Mouse (Mus musculus): Measurements from ENCODE around the gene Gm20219. TPM values are rescaled to one million over a fixed set of nuclear protein-coding genes. Genes with fewer than 3 reads are reported as not detected.

Gm20219 gene
- 1 to 10 TPM; 2.5 to 4.0 TPM for total RNA-seq (2021)
- long read RNA-seq, experiment 1, result 0 reads
- long read RNA-seq, experiment 2, partial matches to known transcripts, result 1 of 2 reads
- long read RNA-seq, experiment 2, other reads (novel, unspliced or antisense), result 1 of 2 reads

- no peak within 1 kb of the TSS for H3K27ac ChIP-seq
- no peak for TF ChIP-seq CTCF (IDR thresholded peaks at IDR 0.05)
- DNase-seq (ENCODE audit: extremely low spot score in 1 of 2, low spot score in 2 of 2), result no peak
- intact Hi-C loops (cut with DNase I), result loop anchor here (1.0 to 5.0 kb wide), 2 partner anchors 77 to 192 kb away; partner anchors contain the start of gene Ptprs
- H3K4me3 ChIP-seq, result no peak within 1 kb of the TSS
Observed at GRCm38 (mm10) chr17:56554122-56554551, at the start of gene Gm20219. Gene Gm20219 (minus strand): TSS chr17:56554387.

GRCm38 (mm10) chr17:56604070-56604380 is 49.8 kb upstream of the Gm20219 start:
- intact Hi-C loops (cut with DNase I), result no loop called here
- no peak overlapping the region for H3K4me3 ChIP-seq
- H3K27ac ChIP-seq, result no peak overlapping the region
- TF ChIP-seq CTCF (IDR thresholded peaks at IDR 0.05), result no peak
- DNase-seq (ENCODE audit: extremely low spot score in 1 of 2, low spot score in 2 of 2), result no peak

- DNase-seq (ENCODE audit: extremely low spot score in 1 of 2, low spot score in 2 of 2), result no peak
- intact Hi-C loops (cut with DNase I), result no loop called here
- H3K4me3 ChIP-seq, result no peak overlapping the region
- no peak for TF ChIP-seq CTCF (IDR thresholded peaks at IDR 0.05)
- no peak overlapping the region for H3K27ac ChIP-seq
Observed at GRCm38 (mm10) chr17:56603186-56604069, 49.2 kb upstream of the Gm20219 start.

GRCm38 (mm10) chr17:56593527-56594271 is 39.5 kb upstream of the Gm20219 start:
- Histone ChIP-seq H3K27ac (no peak overlapping the region), H3K4me3 (no peak overlapping the region)
- no peak for TF ChIP-seq CTCF (IDR thresholded peaks at IDR 0.05)
- intact Hi-C loops (cut with DNase I), result no loop called here
- no peak for DNase-seq (ENCODE audit: extremely low spot score in 1 of 2, low spot score in 2 of 2)

GRCm38 (mm10) chr17:56592553-56592952 is 38.4 kb upstream of the Gm20219 start:
- intact Hi-C loops (cut with DNase I), result no loop called here

GRCm38 (mm10) chr17:56588921-56589320 is 34.7 kb upstream of the Gm20219 start:
- no peak for TF ChIP-seq CTCF (IDR thresholded peaks at IDR 0.05)
- intact Hi-C loops (cut with DNase I), result no loop called here
- H3K4me3 ChIP-seq, result no peak overlapping the region
- no peak for DNase-seq (ENCODE audit: extremely low spot score in 1 of 2, low spot score in 2 of 2)
- H3K27ac ChIP-seq, result no peak overlapping the region

More at GRCm38 (mm10) chr17:56592553-56592952, 38.4 kb upstream of the Gm20219 start:
- no peak for DNase-seq (ENCODE audit: extremely low spot score in 1 of 2, low spot score in 2 of 2)
- Histone ChIP-seq H3K27ac (no peak overlapping the region), H3K4me3 (no peak overlapping the region)
- TF ChIP-seq CTCF (IDR thresholded peaks at IDR 0.05), result no peak

- DNase-seq (ENCODE audit: extremely low spot score in 1 of 2, low spot score in 2 of 2), result no peak
- no peak for TF ChIP-seq CTCF (IDR thresholded peaks at IDR 0.05)
- Histone ChIP-seq H3K27ac (no peak overlapping the region), H3K4me3 (no peak overlapping the region)
- intact Hi-C loops (cut with DNase I), result no loop called here
Observed at GRCm38 (mm10) chr17:56587773-56588172, 33.6 kb upstream of the Gm20219 start.

- intact Hi-C loops (cut with DNase I), result loop anchor here (2.0 kb wide), 1 partner anchor 24 kb away; the partner anchor contains the start of gene 2410015M20Rik
- Histone ChIP-seq H3K4me3 (peak overlapping the region; percentile 92), H3K27ac (peak overlapping the region; percentile 93)
- no peak for TF ChIP-seq CTCF (IDR thresholded peaks at IDR 0.05)
- peak; percentile 45 to 49 for DNase-seq (ENCODE audit: extremely low spot score in 1 of 2, low spot score in 2 of 2)
Observed at GRCm38 (mm10) chr17:56585171-56585821, 31.1 kb upstream of the Gm20219 start.

GRCm38 (mm10) chr17:56584257-56585130 is 30.3 kb upstream of the Gm20219 start, which contains the start of the genes Safb2 and Safb:
Gene Safb2 (minus strand): TSS chr17:56584585.
Gene Safb (plus strand): TSS chr17:56584825.
- peak; percentile 1 for TF ChIP-seq CTCF (IDR thresholded peaks at IDR 0.05)
- peak within 1 kb of the TSS; percentile 94 for H3K4me3 ChIP-seq
- DNase-seq (ENCODE audit: extremely low spot score in 1 of 2, low spot score in 2 of 2), result peak; percentile 100
- H3K27ac ChIP-seq, result peak within 1 kb of the TSS; percentile 99
- intact Hi-C loops (cut with DNase I), result loop anchor here (2.0 to 5.0 kb wide), 2 partner anchors 24 to 83 kb away; partner anchors contain the start of gene 2410015M20Rik

GRCm38 (mm10) chr17:56583611-56584256 is 29.5 kb upstream of the Gm20219 start:
- Histone ChIP-seq H3K4me3 (peak overlapping the region; percentile 94), H3K27ac (peak overlapping the region; percentile 99)
- TF ChIP-seq CTCF (IDR thresholded peaks at IDR 0.05), result no peak
- intact Hi-C loops (cut with DNase I), result loop anchor here (2.0 to 5.0 kb wide), 2 partner anchors 25 to 84 kb away; partner anchors contain the start of gene 2410015M20Rik
- peak in 1 of 2 experiments; percentile 28 for DNase-seq (ENCODE audit: extremely low spot score in 1 of 2, low spot score in 2 of 2)
